Mouse (Mus musculus): ENCODE data around the gene Pitpnm3.
"Not testable (repeated sequence)": the region's sequence is repeated elsewhere in the genome, so short reads cannot be mapped to it uniquely, and the experiment has no call there.

DNA sequence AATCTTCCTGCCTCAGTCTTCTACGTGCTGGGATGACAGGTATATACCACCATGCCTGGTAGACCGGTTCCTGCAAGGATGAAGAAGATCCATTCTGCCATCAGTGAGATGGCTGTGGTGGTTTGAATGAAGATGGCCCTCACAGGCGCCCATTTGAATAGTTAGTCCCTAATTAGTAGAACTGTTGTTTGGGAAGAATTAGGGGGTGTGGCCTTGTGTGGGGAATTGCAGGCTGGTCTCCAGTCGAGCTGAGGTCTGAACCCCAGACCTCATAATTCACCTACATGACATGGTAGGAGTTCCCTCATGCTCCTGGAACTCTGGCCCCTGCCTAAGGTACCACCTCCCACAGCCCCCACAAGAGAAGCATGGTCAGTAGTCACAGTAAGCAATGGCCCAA lies 36.3 kb upstream of the Pitpnm3 start:
- not testable (repeated sequence) for TF ChIP-seq TAL1, GATA1 (IDR thresholded peaks at IDR 0.05; ENCODE audit: low read length)
